Comparison of ENCODE assay signal across 8 mouse cellular contexts in genomic region chrX:139219017-139219416, GRCm38 (mm10). TPM values are rescaled to one million over a fixed set of nuclear protein-coding genes. Genes with fewer than 3 reads are reported as not detected.
DNase-seq lines count a peak whose midpoint lies in the region.

No protein-coding gene starts in this region.

- peak; percentile 24 to 44 for DNase-seq in left cerebral cortex, adult 18-20 months (ENCODE audit: low spot score in 2 of 2)
- no peak for DNase-seq in left cerebral cortex, adult 8-10 months (ENCODE audit: low spot score in 2 of 2)
- peak; percentile 34 for DNase-seq in Muller cell, postnatal 12 days (ENCODE audit: inconsistent ontology term)
- peak; percentile 40 to 45 for DNase-seq in cerebellum, adult 18-20 months
- DNase-seq in heart, postnatal 4 days, result peak; percentile 62
- peak; percentile 42 to 62 for DNase-seq in left cerebral cortex, postnatal 25 days (ENCODE audit: low spot score in 2 of 2)
- DNase-seq in ovary, postnatal 36 days (ENCODE audit: low spot score), result peak; percentile 27
- no peak for DNase-seq in MN1 (ENCODE audit: low spot score)

- intact Hi-C loops in left cerebral cortex, postnatal 25 days (cut with DNase I), result no loop called here

RNA-seq across cellular contexts. Expression of gene Mum1l1, which starts 9.2 kb away (rescaled TPM):
- 1 to 10 TPM; 1.8 to 2.4 TPM for total RNA-seq in left cerebral cortex, adult 18-20 months (2021)
- total RNA-seq in left cerebral cortex, adult 8-10 months (2022), result 1 to 10 TPM; 2.7 to 4.5 (median 3.8) TPM
- total RNA-seq in heart, postnatal 4 days (2021), result 10 to 100 TPM; 14.7 to 16.9 TPM
- total RNA-seq in left cerebral cortex, postnatal 25 days (2021), result 1 to 10 TPM; 2.2 to 3.3 TPM

RNA-seq across cellular contexts. Expression of gene 4933428M09Rik, which starts 40.0 kb away (rescaled TPM):
- not detected for total RNA-seq in left cerebral cortex, adult 18-20 months (2021)
- total RNA-seq in left cerebral cortex, adult 8-10 months (2022), result not detected
- not detected for total RNA-seq in heart, postnatal 4 days (2021)
- total RNA-seq in left cerebral cortex, postnatal 25 days (2021), result not detected

Comparison
In these comparisons a context has a peak if more than half of its experiments do, and no peak if none do; other contexts are left out.
1. DNase-seq: peak in left cerebral cortex, adult 18-20 months (2 of 2), Muller cell, postnatal 12 days (single experiment), cerebellum, adult 18-20 months (2 of 2), heart, postnatal 4 days (single experiment), left cerebral cortex, postnatal 25 days (2 of 2) and ovary, postnatal 36 days (single experiment); none in left cerebral cortex, adult 8-10 months (0 of 2) and MN1 (single experiment).